Mouse (Mus musculus): ENCODE measurements around the gene Krtcap2.

Gene Krtcap2

GRCm38 (mm10) chr3:89246261-89247100, 715 bp downstream of the Krtcap2 start, which contains the start of gene Trim46:
Trim46 (minus strand) TSS chr3:89246309.
- peak; percentile 94 for DNase-seq (ENCODE audit: low read depth, low spot score)

GRCm38 (mm10) chr3:89247466-89247865, 1.7 kb downstream of the Krtcap2 start:
- DNase-seq (ENCODE audit: low read depth, low spot score), result no peak

- no peak for DNase-seq (ENCODE audit: low read depth, low spot score)
Observed at GRCm38 (mm10) chr3:89250435-89251040, 4.8 kb downstream of the Krtcap2 start.

GRCm38 (mm10) chr3:89251365-89251895, 5.7 kb downstream of the Krtcap2 start:
- peak; percentile 62 for DNase-seq (ENCODE audit: low read depth, low spot score)

GRCm38 (mm10) chr3:89254994-89255393, 9.2 kb downstream of the Krtcap2 start:
- DNase-seq (ENCODE audit: low read depth, low spot score), result no peak

GRCm38 (mm10) chr3:89256177-89256576, 10.4 kb downstream of the Krtcap2 start:
- no peak for DNase-seq (ENCODE audit: low read depth, low spot score)

- DNase-seq (ENCODE audit: low read depth, low spot score), result no peak
Observed at GRCm38 (mm10) chr3:89259076-89259475, 13.3 kb downstream of the Krtcap2 start, which contains the start of gene Dpm3. Dpm3 (plus strand) TSS chr3:89259358.

GRCm38 (mm10) chr3:89260211-89260610, 14.4 kb downstream of the Krtcap2 start:
- no peak for DNase-seq (ENCODE audit: low read depth, low spot score)

GRCm38 (mm10) chr3:89262417-89262816, 16.7 kb downstream of the Krtcap2 start:
- DNase-seq (ENCODE audit: low read depth, low spot score), result no peak

GRCm38 (mm10) chr3:89266439-89266893, 20.7 kb downstream of the Krtcap2 start:
- DNase-seq (ENCODE audit: low read depth, low spot score), result peak; percentile 82

- no peak for DNase-seq (ENCODE audit: low read depth, low spot score)
Observed at GRCm38 (mm10) chr3:89268916-89269315, 23.1 kb downstream of the Krtcap2 start.

- no peak for DNase-seq (ENCODE audit: low read depth, low spot score)
Observed at GRCm38 (mm10) chr3:89270051-89270755, 24.4 kb downstream of the Krtcap2 start, which contains the start of gene Slc50a1. Slc50a1 (minus strand) TSS chr3:89270570.

GRCm38 (mm10) chr3:89270891-89271290, 25.1 kb downstream of the Krtcap2 start:
- DNase-seq (ENCODE audit: low read depth, low spot score), result no peak

- no peak for DNase-seq (ENCODE audit: low read depth, low spot score)
Observed at GRCm38 (mm10) chr3:89271760-89272159, 26.0 kb downstream of the Krtcap2 start.

GRCm38 (mm10) chr3:89276061-89276460, 30.3 kb downstream of the Krtcap2 start:
- DNase-seq (ENCODE audit: low read depth, low spot score), result no peak

GRCm38 (mm10) chr3:89277281-89278021, 31.7 kb downstream of the Krtcap2 start:
- DNase-seq (ENCODE audit: low read depth, low spot score), result no peak

- no peak for DNase-seq (ENCODE audit: low read depth, low spot score)
Observed at GRCm38 (mm10) chr3:89278107-89278506, 32.3 kb downstream of the Krtcap2 start.

GRCm38 (mm10) chr3:89278643-89279042, 32.9 kb downstream of the Krtcap2 start:
- DNase-seq (ENCODE audit: low read depth, low spot score), result no peak

- peak; percentile 79 for DNase-seq (ENCODE audit: low read depth, low spot score)
Observed at GRCm38 (mm10) chr3:89279153-89279890, 33.6 kb downstream of the Krtcap2 start.

GRCm38 (mm10) chr3:89280050-89280605, 34.4 kb downstream of the Krtcap2 start:
- peak; percentile 33 for DNase-seq (ENCODE audit: low read depth, low spot score)

Data from mesoderm, embryonic 11.5 days (tissue).